Mouse (Mus musculus) CH12.LX (cell line): Measurements from ENCODE around the gene Pfas. TPM values are rescaled to one million over a fixed set of nuclear protein-coding genes. Genes with fewer than 3 reads are reported as not detected.
A peak's percentile ranks its signal among the peaks of the same experiment; 100 is the strongest.

Source experiments
- DNase-seq: peaks from one replicate; pipeline ENCODE4 v3.0.0-alpha.2; 2013; ENCODE audit errors: extremely low read depth
- H3K27ac ChIP-seq: 2 replicates; pipeline ENCODE4 v1.5.1; 2012; ENCODE audit warnings: low read depth, mild to moderate bottlenecking, control low read depth, moderate library complexity; ENCODE audit not compliant: insufficient read depth
- H3K27me3 ChIP-seq: replicated peaks from 2 replicates; pipeline ENCODE3; 2012; ENCODE audit warnings: inconsistent platforms
- H3K36me3 ChIP-seq, 2 experiments: replicated peaks in 1 of 2; 2 replicates each; pipeline versions ENCODE3 to v1.6.1; 2012; ENCODE audit warnings: inconsistent platforms in 1 of 2, low read length in 1 of 2, mild to moderate bottlenecking in 1 of 2, mixed read lengths in 1 of 2, moderate library complexity in 1 of 2; ENCODE audit not compliant: control insufficient read depth in 1 of 2, insufficient read depth in 1 of 2
- H3K4me1 ChIP-seq, 2 experiments: 2 replicates each; pipeline ENCODE4 v1.6.1; 2012; ENCODE audit warnings: inconsistent platforms in 1 of 2, moderate library complexity in 1 of 2; ENCODE audit not compliant: insufficient read depth in 2 of 2, control insufficient read depth in 1 of 2
- H3K4me2 ChIP-seq: 2 replicates; pipeline ENCODE4 v1.6.1; 2012; ENCODE audit warnings: low read depth, mild to moderate bottlenecking, control low read depth; ENCODE audit not compliant: poor library complexity, insufficient read depth, severe bottlenecking
- H3K4me3 ChIP-seq, 3 experiments: fragments of 150-350 bp in 1 of 3; sonication (generic) in 1 of 3; replicated peaks in 1 of 3; 2 replicates each; pipeline versions ENCODE3 to v1.5.1; 2011 to 2012; ENCODE audit warnings: low read depth in 2 of 3, low read length in 2 of 3, mild to moderate bottlenecking in 2 of 3, moderate library complexity in 2 of 3, control low read depth in 1 of 3, improper control_type of control experiment in 1 of 3, inconsistent platforms in 1 of 3, mixed read lengths in 1 of 3; ENCODE audit not compliant: poor library complexity in 1 of 3
- H3K79me2 ChIP-seq: replicated peaks from 2 replicates; pipeline ENCODE4 v1.6.1; 2012; ENCODE audit warnings: mild to moderate bottlenecking, moderate library complexity; ENCODE audit not compliant: control insufficient read depth, poor library complexity, insufficient read depth, severe bottlenecking; ENCODE audit errors: extremely low read depth
- H3K9ac ChIP-seq: 2 replicates; pipeline ENCODE4 v1.6.1; 2012; ENCODE audit warnings: low read depth, mild to moderate bottlenecking, control low read depth, moderate library complexity; ENCODE audit not compliant: insufficient read depth
- H3K9me3 ChIP-seq: replicated peaks from 2 replicates; pipeline ENCODE3; 2012; ENCODE audit warnings: low read length, inconsistent platforms, mixed read lengths
- CTCF ChIP-seq, 2 experiments: IDR thresholded peaks in 1 of 2; conservative IDR thresholded peaks in 1 of 2; 2 replicates each; pipeline ENCODE4 v1.5.1; 2011 to 2012; ENCODE audit warnings: low read depth in 2 of 2, low read length in 2 of 2, improper control_type of control experiment in 1 of 2, inconsistent platforms in 1 of 2, mild to moderate bottlenecking in 1 of 2, moderate library complexity in 1 of 2
- E2F4 ChIP-seq: IDR thresholded peaks from 2 replicates; pipeline ENCODE4 v1.6.1; 2011; ENCODE audit warnings: low read depth, low read length, improper control_type of control experiment; ENCODE audit not compliant: insufficient replicate concordance
- HCFC1 ChIP-seq: IDR thresholded peaks from 2 replicates; pipeline ENCODE4 v1.6.1; 2012; ENCODE audit warnings: low read depth, mild to moderate bottlenecking, inconsistent platforms, low read length, improper control_type of control experiment
- KAT2A ChIP-seq: IDR thresholded peaks from 2 replicates; pipeline ENCODE4 v1.6.1; 2012; ENCODE audit warnings: low read length, improper control_type of control experiment, inconsistent platforms; ENCODE audit not compliant: insufficient replicate concordance
- MAX ChIP-seq: IDR thresholded peaks from 2 replicates; pipeline ENCODE4 v1.6.1; 2011; ENCODE audit warnings: low read length, improper control_type of control experiment
- MEF2A ChIP-seq: IDR thresholded peaks from 2 replicates; pipeline ENCODE4 v1.6.1; 2014; ENCODE audit warnings: low read depth, mild to moderate bottlenecking, inconsistent platforms, low read length, improper control_type of control experiment, borderline replicate concordance
- MYC ChIP-seq: IDR thresholded peaks from 2 replicates; pipeline ENCODE4 v1.6.1; 2011; ENCODE audit warnings: low read depth, mild to moderate bottlenecking, improper control_type of control experiment, low read length
- NELFE ChIP-seq: IDR thresholded peaks from 2 replicates; pipeline ENCODE4 v1.6.1; 2011; ENCODE audit warnings: low read depth, low read length, improper control_type of control experiment
- POLR2AphosphoS2 ChIP-seq: IDR thresholded peaks from 2 replicates; pipeline ENCODE4 v1.6.1; 2011; ENCODE audit warnings: low read depth, low read length, improper control_type of control experiment
- SIN3A ChIP-seq: IDR thresholded peaks from 2 replicates; pipeline ENCODE4 v1.6.1; 2012; ENCODE audit warnings: low read length, improper control_type of control experiment, inconsistent platforms
- TCF12 ChIP-seq: IDR thresholded peaks from 2 replicates; pipeline ENCODE4 v1.6.1; 2014; ENCODE audit warnings: low read depth, mild to moderate bottlenecking, inconsistent platforms, low read length, improper control_type of control experiment
- dilution Hi-C: fragments of 300-500 bp; cut with MboI; formaldehyde crosslinking; loops from 2 replicates; pipeline ENCODE4 v1.14.3; 2020; ENCODE audit warnings: low sequenced_read_pairs; ENCODE audit not compliant: extremely low pct_unique_long_range_greater_than_20kb, extremely low pct_ligation_motif_present
- in situ Hi-C: fragments of 300-500 bp; cut with MboI; formaldehyde crosslinking; loops from 3 replicates; pipeline ENCODE4 v1.14.3; 2019; ENCODE audit warnings: low sequenced_read_pairs, low pct_ligation_motif_present, low pct_unique_long_range_greater_than_20kb, mixed read lengths
- polyA plus RNA-seq: library from polyadenylated mRNA; unstranded; fragments of >175 nt; gene quantifications from 2 replicates; pipeline ENCODE4 v1.2.1, GENCODE M21; 2012; ENCODE audit warnings: low read depth; ENCODE audit not compliant: insufficient read length
- total RNA-seq, 2 experiments: library from RNA; depleted of rRNA; stranded (reverse); fragments of 300-350 nt in 1 of 2; fragments of >200 nt in 1 of 2; gene quantifications; 2 replicates each; pipeline ENCODE4 v1.2.3; 2012 to 2014

The Pfas gene
- total and polyA plus RNA-seq, 3 experiments, result 61.9 to 110 (median 72.9) TPM

DNA sequence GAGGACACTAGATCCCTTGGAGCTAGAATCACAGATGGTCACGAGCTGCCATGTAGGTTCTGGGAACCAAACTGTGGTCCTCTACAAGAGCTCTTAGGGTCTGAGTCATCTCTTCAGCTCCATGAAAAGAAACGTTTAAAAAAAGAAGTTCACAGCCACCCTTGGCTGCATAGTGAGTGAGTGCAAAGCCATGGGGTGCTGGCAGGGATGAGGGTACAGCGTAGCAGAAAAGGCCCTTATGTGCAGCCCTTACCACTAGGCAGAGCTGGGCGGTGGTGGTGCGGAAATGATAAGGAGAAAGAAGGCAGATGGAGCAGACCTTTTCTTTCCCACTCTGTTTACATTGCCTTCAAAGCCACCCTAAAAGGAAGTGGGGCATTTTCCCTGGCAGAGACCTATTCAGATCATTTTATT lies 28.9 kb downstream of the Pfas start:
- H3K4me1 ChIP-seq, result peaks cover 0 to 11% of the 10 kb centered on the region in 2 experiments; a peak in 2 of 4 replicates
- TF ChIP-seq SIN3A (no peak), MAX (no peak), MEF2A (no peak), TCF12 (no peak), MYC (no peak), E2F4 (no peak), POLR2AphosphoS2 (no peak), NELFE (no peak), HCFC1 (no peak), KAT2A (no peak)
- TF ChIP-seq, all 38 proteins: peak for 0
- Histone ChIP-seq H3K9ac (no peak overlapping the region), H3K27ac (no peak overlapping the region), H3K4me2 (no peak overlapping the region), H3K36me3 (no peaks in the 10 kb centered on the region), H3K4me3 (no peak overlapping the region), H3K79me2 (no peaks in the 10 kb centered on the region), H3K27me3 (peaks cover 7% of the 10 kb centered on the region), H3K9me3 (no peaks in the 10 kb centered on the region)
- in situ Hi-C loops (no loop called here), dilution Hi-C loops (no loop called here)
- no peak for DNase-seq

- in situ Hi-C loops (no loop called here), dilution Hi-C loops (no loop called here)
- Histone ChIP-seq H3K9ac (no peak overlapping the region), H3K4me2 (no peak overlapping the region), H3K9me3 (no peaks in the 10 kb centered on the region), H3K4me1 (peaks cover 4 to 30% of the 10 kb centered on the region in 2 experiments), H3K4me3 (no peak overlapping the region), H3K79me2 (no peaks in the 10 kb centered on the region), H3K27ac (no peak overlapping the region), H3K36me3 (peaks cover 0 to 13% of the 10 kb centered on the region in 2 experiments), H3K27me3 (peaks cover 7% of the 10 kb centered on the region)
- TF ChIP-seq MYC (no peak), CTCF (conservative IDR thresholded peaks at IDR 0.05 in 1 of 2, IDR thresholded peaks at IDR 0.05 in 1 of 2; ENCODE audit: low read depth in 2 of 2, low read length in 2 of 2) (no peak)
- DNase-seq, result no peak
Measured at GRCm38 (mm10) chr11:68975601-68976000, 32.7 kb downstream of the Pfas start.

DNA sequence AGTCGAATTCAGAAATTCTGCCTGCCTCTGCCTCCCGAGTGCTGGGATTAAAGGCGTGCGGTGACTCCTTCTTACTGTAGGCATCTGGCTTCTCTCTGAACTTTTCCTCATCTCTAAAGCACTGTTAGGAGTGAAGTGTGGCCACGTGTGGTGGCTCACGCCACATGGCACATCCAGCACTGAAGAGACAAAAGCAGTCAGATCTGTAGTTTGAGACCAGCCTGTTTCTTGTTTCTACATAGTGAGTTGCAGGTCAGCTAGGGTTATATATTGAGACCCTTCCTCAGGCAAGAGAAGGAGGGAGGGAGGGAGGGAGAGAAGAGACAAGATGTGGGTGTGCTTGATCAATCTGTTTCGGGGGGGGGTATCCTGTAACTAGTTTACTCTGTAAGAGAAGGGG lies 33.2 kb downstream of the Pfas start, which contains the start of gene Rangrf:
TSS of gene Rangrf (minus strand) at position 101 of the 400 bp plus-strand sequence.
- dilution Hi-C loops (no loop called here), in situ Hi-C loops (no loop called here)
- Histone ChIP-seq H3K27me3 (peaks cover 7% of the 10 kb centered on the region), H3K27ac (no peak within 1 kb of the TSS), H3K4me1 (peaks cover 4 to 30% of the 10 kb centered on the region in 2 experiments), H3K4me2 (peak within 1 kb of the TSS; percentile 75), H3K79me2 (no peaks in the 10 kb centered on the region), H3K4me3 (no peak within 1 kb of the TSS), H3K9ac (no peak within 1 kb of the TSS), H3K9me3 (no peaks in the 10 kb centered on the region), H3K36me3 (peaks cover 0 to 16% of the 10 kb centered on the region in 2 experiments)
- TF ChIP-seq KAT2A, result no peak
- no peak for DNase-seq
